Mouse (Mus musculus): ENCODE results near the gene Pfkm. TPM values are rescaled to one million over a fixed set of nuclear protein-coding genes. Genes with fewer than 3 reads are reported as not detected.

Pfkm gene
- 8.7 TPM for total RNA-seq (2023)

DNA sequence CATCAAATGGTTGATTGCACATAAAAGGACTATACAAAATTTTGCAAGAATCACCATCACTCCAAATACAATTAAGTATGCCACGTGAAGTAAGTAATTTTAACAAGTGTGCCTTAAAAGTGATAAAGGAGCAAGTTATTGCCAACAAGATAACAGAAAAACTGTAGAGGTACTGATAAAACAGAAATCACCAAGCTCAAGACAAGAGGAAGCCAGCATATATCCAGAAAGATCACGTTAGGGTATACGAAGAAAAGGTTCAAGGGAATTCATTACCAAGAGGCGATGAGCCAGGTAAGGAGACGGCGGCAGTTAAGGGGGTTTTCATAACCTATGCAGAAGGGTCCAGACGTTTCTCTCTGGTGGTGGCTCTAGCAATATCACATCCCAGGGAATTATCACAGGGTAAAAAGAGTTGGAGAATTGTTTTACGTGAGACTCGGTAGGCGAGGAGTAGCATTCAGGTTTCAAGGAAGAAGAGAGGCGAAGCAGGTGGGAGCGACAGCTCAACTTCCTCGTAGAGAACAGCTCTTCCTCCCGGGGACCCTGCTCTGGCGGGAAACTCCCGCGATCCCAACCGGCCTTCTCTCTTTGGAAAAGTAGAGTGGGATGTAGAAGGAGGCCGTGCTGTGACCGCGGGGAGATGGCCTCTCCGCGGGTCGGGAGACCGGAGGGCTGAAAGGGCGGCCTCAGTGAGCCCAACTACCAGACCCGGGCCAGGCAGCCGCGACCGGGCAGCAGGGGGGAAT is at the start of gene Pfkm:
Gene Pfkm (plus strand): TSS at position 218 of the 749 bp plus-strand sequence.

DNA sequence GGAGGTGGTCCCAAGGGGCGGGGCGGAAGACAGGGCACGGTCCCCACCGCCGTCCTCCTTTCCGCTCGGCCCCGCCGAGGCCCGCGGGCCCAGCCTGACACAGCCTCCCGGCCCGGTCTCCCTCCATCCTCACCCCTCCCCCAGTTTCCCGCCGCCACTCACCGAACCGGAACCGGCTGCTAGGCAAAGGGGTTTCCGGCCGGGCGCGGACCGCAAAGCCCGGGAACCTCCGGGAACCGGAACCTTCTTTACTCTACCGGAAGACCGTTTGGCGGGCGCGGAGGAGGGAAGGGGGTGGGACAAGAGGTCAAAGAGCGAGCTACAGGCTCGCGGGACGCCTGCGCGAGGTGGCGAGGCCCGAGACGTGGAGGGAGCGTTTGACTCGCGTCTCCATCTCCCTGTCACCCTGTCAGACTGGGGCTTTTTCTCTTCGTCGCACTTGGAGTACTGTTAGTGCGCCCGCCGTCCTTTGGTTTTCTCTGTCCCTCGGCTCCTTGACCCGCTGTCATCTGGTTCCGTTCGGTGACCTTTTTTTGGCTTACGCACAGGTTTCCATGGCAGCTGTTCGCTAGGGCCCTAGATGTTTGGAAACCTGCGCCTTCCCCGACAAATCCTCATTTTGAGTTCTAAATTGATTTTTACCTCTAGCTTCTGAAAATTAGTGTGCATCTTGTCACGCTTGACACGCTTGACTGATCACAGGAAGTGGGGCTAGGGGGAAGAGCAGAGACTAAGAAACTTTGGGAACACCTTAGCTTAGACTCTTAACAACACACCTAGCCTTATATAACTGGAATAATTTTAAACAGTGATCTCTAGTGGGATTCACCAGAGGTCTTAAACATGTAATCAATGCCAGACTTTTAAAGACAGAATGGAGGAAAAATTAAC is 977 bp downstream of the Pfkm start, which contains the start of gene Senp1:
Gene Senp1 (minus strand): TSS at position 624 of the 891 bp plus-strand sequence.

DNA sequence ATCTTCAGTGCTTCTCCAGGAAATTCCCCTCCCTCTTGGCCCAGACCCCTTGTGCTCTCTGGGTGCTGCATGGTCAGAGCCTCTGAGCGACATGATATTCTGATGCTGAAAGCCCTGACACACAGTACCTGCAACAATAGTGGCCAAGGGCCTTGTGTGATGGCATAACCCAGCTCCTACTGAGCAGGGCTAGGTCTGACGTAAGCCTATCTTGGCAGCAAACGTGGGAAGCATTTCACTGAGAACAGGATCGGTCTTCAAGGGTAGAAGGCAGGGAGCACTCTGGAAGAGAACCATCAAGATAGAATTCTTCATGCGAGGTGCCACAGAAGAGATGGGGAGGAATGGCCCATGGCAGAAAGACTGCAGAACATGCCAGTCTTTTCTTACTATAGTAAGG is 73.1 kb downstream of the Pfkm start, which contains the start of gene Asb8:
Gene Asb8 (minus strand): TSS at position 101 of the 400 bp plus-strand sequence.

GRCm38 (mm10) chr15:98166963-98167644 is 74.7 kb downstream of the Pfkm start, which contains the start of gene Ccdc184:
TSS of gene Ccdc184 (plus strand) at chr15:98167158.

Other genes starting within 250 kb of the Pfkm start
- 131 TPM for gene Hdac7, start 248.1 kb upstream of the Pfkm start, total RNA-seq (2023)
- 0.23 TPM for gene Vdr, start 182.0 kb upstream of the Pfkm start, total RNA-seq (2023)
- 12.0 TPM for gene Tmem106c, start 128.4 kb upstream of the Pfkm start, total RNA-seq (2023)
- not detected for gene Col2a1, start 87.9 kb upstream of the Pfkm start, total RNA-seq (2023)
- 51.6 TPM for gene Senp1, start 1.2 kb downstream of the Pfkm start, total RNA-seq (2023)
- gene Asb8, start 73.0 kb downstream of the Pfkm start, total RNA-seq (2023), result 14.3 TPM
- gene Ccdc184, start 74.6 kb downstream of the Pfkm start, total RNA-seq (2023), result not detected
- not detected for gene Olfr288, start 103.0 kb downstream of the Pfkm start, total RNA-seq (2023)
- gene Gm44579, start 128.4 kb downstream of the Pfkm start, total RNA-seq (2023), result not detected
- gene Olfr287, start 128.5 kb downstream of the Pfkm start, total RNA-seq (2023), result not detected
- not detected for gene Olfr286, start 141.9 kb downstream of the Pfkm start, total RNA-seq (2023)
- gene H1fnt, start 164.7 kb downstream of the Pfkm start, total RNA-seq (2023), result not detected
- gene Zfp641, start 203.6 kb downstream of the Pfkm start, total RNA-seq (2023), result not detected
- gene Olfr285, start 224.8 kb downstream of the Pfkm start, total RNA-seq (2023), result not detected
- not detected for gene Olfr284, start 248.4 kb downstream of the Pfkm start, total RNA-seq (2023)